Mouse (Mus musculus) limb, embryonic 11.5 days (tissue): ENCODE measurements around the gene Gm13275. TPM values are rescaled to one million over a fixed set of nuclear protein-coding genes. Genes with fewer than 3 reads are reported as not detected.
"Not testable (repeated sequence)": the region's sequence is repeated elsewhere in the genome, so short reads cannot be mapped to it uniquely, and the experiment has no call there.

Source experiments
- ATAC-seq: fragments of 200-750 bp; cut with Nextera tagmentation; 2 replicates; pipeline ENCODE4 v1.8.0; 2017; ENCODE audit warnings: low read depth; ENCODE audit not compliant: insufficient number of reproducible peaks, low FRiP score, low TSS enrichment
- DNase-seq: peaks from one replicate; pipeline ENCODE4 v3.0.0-alpha.2; 2015; ENCODE audit warnings: low spot score
- H3K27ac ChIP-seq: fragments of 300-500 bp; sonication (generic); replicated peaks from 2 replicates; pipeline ENCODE4 v1.5.1; 2014; ENCODE audit warnings: low read depth, mild to moderate bottlenecking, low read length
- H3K27me3 ChIP-seq: fragments of 300-500 bp; sonication (generic); 2 replicates; pipeline ENCODE4 v1.6.1; 2014; ENCODE audit warnings: mild to moderate bottlenecking, low read length, mixed read lengths; ENCODE audit not compliant: control insufficient read depth, insufficient read depth
- H3K36me3 ChIP-seq: fragments of 300-500 bp; sonication (generic); 2 replicates; pipeline ENCODE4 v1.6.1; 2014; ENCODE audit warnings: mild to moderate bottlenecking, low read length, moderate library complexity, mixed read lengths; ENCODE audit not compliant: control insufficient read depth, insufficient read depth
- H3K4me1 ChIP-seq: fragments of 300-500 bp; sonication (generic); 2 replicates; pipeline ENCODE4 v1.6.1; 2014; ENCODE audit warnings: low read length, mixed read lengths; ENCODE audit not compliant: control insufficient read depth, insufficient read depth
- H3K4me2 ChIP-seq: fragments of 300-500 bp; sonication (generic); 2 replicates; pipeline ENCODE4 v1.6.1; 2014; ENCODE audit warnings: low read depth, mild to moderate bottlenecking, moderate library complexity; ENCODE audit not compliant: severe bottlenecking
- H3K4me3 ChIP-seq: fragments of 300-500 bp; sonication (generic); 2 replicates; pipeline ENCODE4 v1.5.1; 2014; ENCODE audit warnings: low read depth, low read length
- H3K9ac ChIP-seq: fragments of 300-500 bp; sonication (generic); 2 replicates; pipeline ENCODE4 v1.6.1; 2014; ENCODE audit warnings: mild to moderate bottlenecking, low read length
- H3K9me3 ChIP-seq: fragments of 300-500 bp; sonication (generic); 2 replicates; pipeline ENCODE4 v1.6.1; 2016; ENCODE audit warnings: low read length; ENCODE audit not compliant: control insufficient read depth
- WGBS: fragments of 180-500 bp; shearing (Covaris S2); extraction: QIAGEN DNeasy Blood & Tissue Kit; methylation state at CpG from one replicate; pipeline ENCODE4 v1.1.7; 2014; 5-methylcytosine and 5-hydroxymethylcytosine counted together
- polyA plus RNA-seq: library from polyadenylated mRNA; unstranded; fragments of >200 nt; fragmentation: Nextera tagmentation; extraction: Ambion mirVana; gene quantifications from 2 replicates; pipeline ENCODE4 v1.2.1, GENCODE M21; 2014

Gene Gm13275
- polyA plus RNA-seq, 1 experiment from 2014 or later = not detected

- DNase-seq, H3K27me3 ChIP-seq, H3K36me3 ChIP-seq, H3K9ac ChIP-seq, ATAC-seq, H3K4me1 ChIP-seq, H3K9me3 ChIP-seq, H3K4me3 ChIP-seq, H3K27ac ChIP-seq: not testable (repeated sequence)
- 0% methylated on average over 7 of the region's 31 CpGs for WGBS
- H3K4me2 ChIP-seq = peak overlapping the region; percentile 28; the same call in 1 of the 2 replicates
Observed at GRCm38 (mm10) chr4:88782335-88782734, 12.0 kb upstream of the Gm13275 start.

GRCm38 (mm10) chr4:88785409-88785808, 8.9 kb upstream of the Gm13275 start, which contains the start of gene Gm13276:
Gm13276 (plus strand) TSS chr4:88785709.
- H3K36me3 ChIP-seq, ATAC-seq, H3K27me3 ChIP-seq, H3K4me2 ChIP-seq, H3K4me3 ChIP-seq, DNase-seq, H3K9ac ChIP-seq, H3K4me1 ChIP-seq, H3K9me3 ChIP-seq, H3K27ac ChIP-seq: not testable (repeated sequence)
- no CpG with 5 or more reads among the region's 27 CpGs for WGBS

- H3K4me3 ChIP-seq, H3K27ac ChIP-seq, H3K9me3 ChIP-seq, ATAC-seq, H3K9ac ChIP-seq, H3K27me3 ChIP-seq, H3K4me2 ChIP-seq, H3K36me3 ChIP-seq, DNase-seq, H3K4me1 ChIP-seq: not testable (repeated sequence)
- WGBS = no CpG with 5 or more reads among the region's 28 CpGs
Observed at GRCm38 (mm10) chr4:88788402-88788801, 5.9 kb upstream of the Gm13275 start, which contains the start of gene Gm13277. Gm13277 (plus strand) TSS chr4:88788632.

GRCm38 (mm10) chr4:88791250-88791649, 3.0 kb upstream of the Gm13275 start, which contains the start of gene Gm13278:
Gm13278 (plus strand) TSS chr4:88791550.
- H3K27ac ChIP-seq, H3K4me3 ChIP-seq, ATAC-seq, H3K4me2 ChIP-seq, H3K4me1 ChIP-seq, H3K36me3 ChIP-seq, H3K9ac ChIP-seq, H3K27me3 ChIP-seq, DNase-seq, H3K9me3 ChIP-seq: not testable (repeated sequence)
- no CpG with 5 or more reads among the region's 28 CpGs for WGBS

DNA sequence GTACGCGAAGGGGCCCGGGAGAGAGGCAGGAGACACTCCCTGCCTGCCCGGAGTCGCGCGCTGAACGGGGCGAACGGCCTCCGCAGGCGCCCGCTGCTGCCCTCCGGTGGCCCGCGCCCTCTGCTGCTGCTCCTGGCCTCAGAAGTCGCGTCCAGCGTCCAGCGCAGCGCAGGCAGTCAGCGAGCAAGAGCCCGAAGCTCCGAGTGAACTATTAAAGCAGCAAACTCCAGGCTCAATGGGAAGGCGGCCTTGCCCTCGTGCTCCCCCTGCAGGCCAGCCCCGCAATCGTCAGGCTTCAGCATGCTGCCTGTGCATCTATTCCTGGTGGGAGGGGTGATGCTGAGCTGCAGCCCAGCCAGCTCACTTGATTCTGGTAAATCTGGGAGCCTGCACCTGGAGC, 2.8 kb downstream of the Gm13275 start, which contains the start of gene Gm13279:
Gene Gm13279 (plus strand): TSS at position 301 of the 400 bp plus-strand sequence.
- no CpG with 5 or more reads among the region's 28 CpGs for WGBS
- not testable (repeated sequence) for DNase-seq, H3K9ac ChIP-seq, H3K36me3 ChIP-seq, H3K4me1 ChIP-seq, H3K4me2 ChIP-seq, ATAC-seq, H3K27ac ChIP-seq, H3K4me3 ChIP-seq, H3K9me3 ChIP-seq, H3K27me3 ChIP-seq

DNA sequence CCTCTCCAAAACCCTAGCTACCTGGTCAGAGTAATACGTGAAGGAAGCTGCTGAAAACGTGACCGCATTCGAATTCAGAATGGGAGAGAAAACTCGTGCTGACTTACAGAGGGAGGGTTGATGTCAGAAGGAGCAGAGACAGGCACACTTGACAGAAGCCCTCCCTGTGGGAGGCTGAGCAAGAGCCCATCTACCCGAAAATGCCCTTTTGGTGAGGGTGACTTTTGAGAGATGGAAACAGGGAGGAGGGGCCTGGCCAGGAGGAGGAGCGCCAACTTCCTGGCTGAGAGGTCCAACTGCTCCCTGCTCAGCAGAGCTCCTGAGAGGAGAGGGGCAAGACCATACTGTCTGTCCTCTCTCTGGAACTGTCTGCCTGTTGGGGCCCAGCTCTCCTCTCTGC, 5.1 kb downstream of the Gm13275 start, which contains the start of gene Gm13285:
Gene Gm13285 (plus strand): TSS at position 301 of the 400 bp plus-strand sequence.
- not testable (repeated sequence) for H3K36me3 ChIP-seq, H3K4me1 ChIP-seq, H3K27me3 ChIP-seq, H3K27ac ChIP-seq, DNase-seq, H3K4me3 ChIP-seq, H3K9ac ChIP-seq, H3K9me3 ChIP-seq, H3K4me2 ChIP-seq, ATAC-seq
- WGBS = 21% methylated on average over 3 of the region's 7 CpGs

DNA sequence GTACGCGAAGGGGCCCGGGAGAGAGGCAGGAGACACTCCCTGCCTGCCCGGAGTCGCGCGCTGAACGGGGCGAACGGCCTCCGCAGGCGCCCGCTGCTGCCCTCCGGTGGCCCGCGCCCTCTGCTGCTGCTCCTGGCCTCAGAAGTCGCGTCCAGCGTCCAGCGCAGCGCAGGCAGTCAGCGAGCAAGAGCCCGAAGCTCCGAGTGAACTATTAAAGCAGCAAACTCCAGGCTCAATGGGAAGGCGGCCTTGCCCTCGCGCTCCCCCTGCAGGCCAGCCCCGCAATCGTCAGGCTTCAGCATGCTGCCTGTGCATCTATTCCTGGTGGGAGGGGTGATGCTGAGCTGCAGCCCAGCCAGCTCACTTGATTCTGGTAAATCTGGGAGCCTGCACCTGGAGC, 8.7 kb downstream of the Gm13275 start, which contains the start of gene Gm13287:
Gene Gm13287 (plus strand): TSS at position 301 of the 400 bp plus-strand sequence.
- not testable (repeated sequence) for DNase-seq, H3K27me3 ChIP-seq, H3K36me3 ChIP-seq, H3K9ac ChIP-seq, ATAC-seq, H3K4me3 ChIP-seq, H3K4me2 ChIP-seq, H3K27ac ChIP-seq, H3K9me3 ChIP-seq, H3K4me1 ChIP-seq
- WGBS = no CpG with 5 or more reads among the region's 29 CpGs

GRCm38 (mm10) chr4:88805231-88805630, 10.9 kb downstream of the Gm13275 start, which contains the start of gene Gm13288:
Gm13288 (plus strand) TSS chr4:88805531.
- not testable (repeated sequence) for H3K4me3 ChIP-seq, H3K9ac ChIP-seq, H3K4me1 ChIP-seq, ATAC-seq, H3K4me2 ChIP-seq, DNase-seq, H3K36me3 ChIP-seq, H3K27me3 ChIP-seq, H3K27ac ChIP-seq, H3K9me3 ChIP-seq
- WGBS = no CpG with 5 or more reads among the region's 8 CpGs

DNA sequence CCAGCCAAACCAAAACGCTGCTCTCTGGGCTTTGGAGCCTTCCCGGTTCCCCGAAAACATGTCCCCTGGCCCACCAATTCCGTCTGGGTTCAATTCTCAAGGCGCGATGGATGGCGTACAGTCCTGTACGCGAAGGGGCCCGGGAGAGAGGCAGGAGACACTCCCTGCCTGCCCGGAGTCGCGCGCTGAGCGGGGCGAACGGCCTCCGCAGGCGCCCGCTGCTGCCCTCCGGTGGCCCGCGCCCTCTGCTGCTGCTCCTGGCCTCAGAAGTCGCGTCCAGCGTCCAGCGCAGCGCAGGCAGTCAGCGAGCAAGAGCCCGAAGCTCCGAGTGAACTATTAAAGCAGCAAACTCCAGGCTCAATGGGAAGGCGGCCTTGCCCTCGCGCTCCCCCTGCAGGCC, 11.5 kb downstream of the Gm13275 start:
- not testable (repeated sequence) for H3K9ac ChIP-seq, H3K27ac ChIP-seq, H3K9me3 ChIP-seq, H3K4me3 ChIP-seq, H3K4me1 ChIP-seq, H3K27me3 ChIP-seq, H3K36me3 ChIP-seq, H3K4me2 ChIP-seq, DNase-seq, ATAC-seq
- WGBS = no CpG with 5 or more reads among the region's 34 CpGs
